Mouse (Mus musculus): ENCODE results near the gene S1pr3. TPM values are rescaled to one million over a fixed set of nuclear protein-coding genes. Genes with fewer than 3 reads are reported as not detected.

Gene S1pr3
- polyA plus RNA-seq (2012) = not detected in 2 replicates

DNA sequence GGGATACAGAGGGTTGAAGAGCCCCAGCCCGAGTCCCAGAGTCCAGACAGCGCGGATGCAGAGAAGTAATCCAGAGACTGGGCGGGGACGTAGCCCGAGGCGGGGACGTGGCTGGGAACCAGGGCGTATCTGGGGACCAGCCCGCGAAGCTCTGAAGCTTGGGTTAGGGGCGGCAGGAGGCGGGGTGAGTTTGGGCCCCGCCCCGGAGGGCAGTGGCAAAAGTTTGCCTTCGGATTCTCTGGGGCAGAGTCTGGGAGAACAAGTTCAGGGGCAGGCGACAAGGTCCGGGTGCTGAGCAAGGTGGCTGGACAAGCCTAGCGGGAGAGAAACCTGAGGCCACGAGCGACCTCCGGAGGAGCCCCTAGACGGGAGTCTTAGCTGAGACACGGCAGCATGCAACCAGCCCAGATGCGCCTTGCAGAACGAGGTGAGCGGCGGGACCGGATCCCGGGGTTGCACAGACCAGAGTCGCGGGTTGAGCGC is at the start of gene S1pr3:
TSS of gene S1pr3 (plus strand) at position 121 of the 483 bp plus-strand sequence.
- TF ChIP-seq GATA1 (IDR thresholded peaks at IDR 0.05; ENCODE audit: low read length) = no peak

DNA sequence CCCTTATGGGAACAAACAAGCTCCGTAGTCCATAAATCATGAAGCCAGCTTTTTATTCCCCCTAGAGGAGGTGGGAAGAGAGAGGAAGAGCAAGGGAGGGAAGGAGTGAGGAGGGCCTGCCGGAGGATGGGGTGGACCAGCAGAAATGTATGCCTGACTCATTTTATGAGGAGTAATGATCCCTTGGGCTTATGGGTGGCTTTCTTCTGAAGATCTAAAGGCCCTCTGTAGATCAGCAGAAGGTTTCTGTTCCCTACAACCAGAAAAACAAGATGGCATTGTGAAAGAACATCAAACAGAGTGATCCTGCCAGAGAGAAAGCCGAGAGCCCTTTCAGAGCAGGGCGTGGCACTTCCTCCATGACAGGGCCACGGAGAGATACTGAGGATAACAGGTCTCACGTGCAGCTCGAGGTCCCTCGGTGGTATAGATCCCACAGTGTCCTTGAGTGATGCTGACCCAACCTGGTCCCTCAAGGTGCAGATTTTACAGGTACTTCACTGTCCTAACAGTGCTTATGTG is 47.9 kb upstream of the S1pr3 start:
- no peak for TF ChIP-seq GATA1 (IDR thresholded peaks at IDR 0.05; ENCODE audit: low read length)

DNA sequence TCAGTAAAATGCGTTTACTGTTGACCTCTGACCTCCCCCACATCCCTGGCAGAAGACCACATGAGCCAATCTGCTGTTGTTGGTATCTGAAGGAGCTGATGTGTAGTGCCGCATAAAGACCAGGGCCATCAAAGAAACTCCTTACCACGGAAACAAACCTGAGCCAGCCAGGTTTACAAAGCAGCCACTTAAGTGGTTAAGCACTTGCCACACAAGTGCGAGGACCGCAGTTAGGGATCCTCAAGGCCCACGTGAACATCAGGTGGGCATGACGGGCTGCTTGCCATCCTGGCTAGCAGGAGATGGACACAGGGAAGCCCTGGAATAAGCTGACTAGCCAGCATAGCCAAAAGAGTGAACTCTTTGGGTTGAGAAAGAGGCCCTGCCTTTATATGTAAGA is 45.0 kb upstream of the S1pr3 start:
- no peak for TF ChIP-seq GATA1 (IDR thresholded peaks at IDR 0.05; ENCODE audit: low read length)

DNA sequence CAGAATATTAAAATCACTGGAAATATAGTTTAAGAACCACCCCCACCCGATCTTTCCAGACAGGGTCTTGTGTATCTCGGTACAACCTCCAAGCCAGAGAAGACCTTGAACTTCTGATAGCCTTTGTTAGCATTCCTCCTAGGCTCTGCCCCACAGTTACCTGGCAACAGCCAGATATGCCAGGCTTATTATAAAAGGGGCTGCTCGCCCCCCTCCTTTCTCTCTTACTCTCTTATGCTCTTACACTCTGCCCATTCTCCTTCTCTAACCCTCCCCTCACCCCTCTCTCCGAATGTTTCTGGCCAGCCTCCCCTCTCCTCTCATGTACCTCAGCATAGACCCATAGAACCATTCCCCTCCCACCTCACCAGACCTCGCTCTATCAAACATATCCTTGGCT is 44.5 kb upstream of the S1pr3 start:
- no peak for TF ChIP-seq GATA1 (IDR thresholded peaks at IDR 0.05; ENCODE audit: low read length)

DNA sequence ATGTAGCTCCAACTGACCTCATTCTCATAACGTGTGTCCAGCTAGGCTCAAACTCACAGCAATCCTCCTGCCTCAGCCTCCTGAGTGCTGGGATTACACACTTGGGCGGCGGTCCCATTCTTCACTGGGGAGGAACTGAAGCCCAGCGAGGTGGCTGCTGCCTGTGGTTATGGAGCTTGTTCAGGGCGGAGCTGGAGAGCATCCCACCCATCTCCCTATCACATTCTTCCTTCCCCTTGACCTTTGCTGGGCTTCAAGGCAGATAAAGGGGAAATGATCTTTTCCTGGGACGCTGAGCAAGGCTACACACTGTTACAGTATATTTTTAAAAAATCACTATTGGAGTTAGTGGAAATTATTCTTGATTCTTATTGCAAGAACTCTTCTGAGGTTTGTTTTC is 43.2 kb upstream of the S1pr3 start:
- TF ChIP-seq GATA1 (IDR thresholded peaks at IDR 0.05; ENCODE audit: low read length) = no peak

DNA sequence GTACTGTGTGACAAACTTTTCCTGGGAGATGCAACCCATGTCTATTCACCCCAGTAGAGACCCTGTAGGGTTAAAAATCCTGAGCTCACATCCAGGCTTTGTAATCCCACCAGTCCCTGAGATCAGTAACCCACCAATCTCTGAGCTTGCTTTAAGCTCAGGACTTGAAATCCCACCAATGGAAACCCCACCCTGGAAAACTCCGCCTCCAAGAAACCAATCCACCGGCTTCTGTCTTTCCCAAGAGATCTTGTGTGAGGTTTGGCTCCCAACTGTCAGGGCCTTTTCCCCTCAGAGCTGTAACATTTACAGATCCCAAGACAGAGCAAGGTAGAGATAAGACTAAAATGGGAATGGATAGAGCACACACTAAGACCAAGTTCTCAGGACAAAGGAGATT is 40.1 kb upstream of the S1pr3 start:
- no peak for TF ChIP-seq GATA1 (IDR thresholded peaks at IDR 0.05; ENCODE audit: low read length)

DNA sequence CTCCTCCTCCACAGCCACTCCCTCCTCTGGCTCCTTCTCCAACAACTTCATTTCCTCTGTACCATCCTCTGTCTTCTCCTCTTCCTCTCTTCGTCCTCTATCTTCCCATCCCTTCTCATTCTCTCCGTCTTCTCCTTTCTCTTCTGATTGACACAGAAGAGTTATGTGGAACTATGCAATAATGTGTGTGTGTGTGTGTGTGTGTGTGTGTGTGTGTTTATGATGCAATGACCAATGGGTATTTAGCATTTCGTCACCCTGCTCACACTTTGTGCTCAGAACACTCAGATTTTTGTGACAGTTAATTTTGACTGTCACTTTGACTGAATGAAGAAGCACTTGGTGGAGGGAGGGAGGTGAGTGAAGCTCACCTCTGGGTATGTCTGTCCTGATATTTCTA is 39.1 kb upstream of the S1pr3 start:
- no peak for TF ChIP-seq GATA1 (IDR thresholded peaks at IDR 0.05; ENCODE audit: low read length)

DNA sequence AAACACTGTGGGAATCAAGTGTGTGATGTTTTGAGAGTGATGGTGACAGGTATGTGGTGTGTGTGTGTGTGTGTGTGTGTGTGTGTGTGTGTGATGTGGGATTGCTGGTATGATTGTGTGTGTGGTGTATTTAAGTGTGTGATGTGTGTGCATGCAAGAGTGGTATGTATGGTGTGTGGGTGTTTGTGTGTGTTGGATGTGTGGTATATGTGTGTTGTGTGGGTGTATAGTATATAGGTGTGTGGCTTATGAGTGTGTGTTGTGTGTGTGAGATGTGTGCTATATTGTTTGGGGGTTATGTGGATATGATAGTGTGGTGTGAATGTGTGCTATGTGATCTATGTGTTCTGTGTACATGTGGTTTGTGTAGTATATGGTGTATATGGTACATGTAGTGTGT is 35.4 kb upstream of the S1pr3 start:
- TF ChIP-seq GATA1 (IDR thresholded peaks at IDR 0.05; ENCODE audit: low read length) = no peak

DNA sequence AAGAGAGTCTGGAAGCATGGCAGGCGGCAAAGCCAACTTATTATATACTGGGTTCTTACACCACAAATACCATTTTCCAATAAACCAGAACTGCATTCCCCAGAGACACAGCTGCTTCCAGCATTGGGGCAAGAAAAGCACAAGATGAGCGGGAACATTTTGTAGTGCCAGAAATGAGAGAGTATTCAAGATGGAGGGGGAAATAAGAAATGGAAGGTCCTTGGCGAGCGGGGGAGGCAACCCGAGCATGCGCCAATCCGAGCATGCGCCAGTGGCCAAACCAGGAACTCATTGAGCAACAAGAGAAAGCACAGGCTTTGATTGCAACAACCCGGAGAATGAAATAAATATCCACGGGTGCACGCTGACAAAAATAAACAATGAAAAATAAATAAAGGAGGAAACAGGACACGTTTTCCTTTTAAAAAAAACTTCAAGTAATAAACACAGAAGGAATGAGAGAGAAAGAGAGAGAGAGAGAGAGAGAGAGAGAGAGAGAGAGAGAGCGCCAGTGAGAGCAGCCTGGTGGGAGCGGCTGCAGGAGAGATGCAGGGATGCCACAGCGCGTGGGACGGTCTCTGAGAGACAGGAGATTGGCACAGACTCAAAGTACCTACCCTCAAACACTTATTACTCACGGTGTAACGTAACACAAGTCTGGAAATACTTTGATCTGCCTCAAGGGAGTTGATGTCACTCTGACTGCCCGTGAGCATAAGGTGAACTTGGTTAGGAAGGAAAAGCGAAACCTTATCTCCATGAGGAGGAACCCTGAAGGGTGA is 34.2 kb upstream of the S1pr3 start:
- TF ChIP-seq GATA1 (IDR thresholded peaks at IDR 0.05; ENCODE audit: low read length) = no peak

DNA sequence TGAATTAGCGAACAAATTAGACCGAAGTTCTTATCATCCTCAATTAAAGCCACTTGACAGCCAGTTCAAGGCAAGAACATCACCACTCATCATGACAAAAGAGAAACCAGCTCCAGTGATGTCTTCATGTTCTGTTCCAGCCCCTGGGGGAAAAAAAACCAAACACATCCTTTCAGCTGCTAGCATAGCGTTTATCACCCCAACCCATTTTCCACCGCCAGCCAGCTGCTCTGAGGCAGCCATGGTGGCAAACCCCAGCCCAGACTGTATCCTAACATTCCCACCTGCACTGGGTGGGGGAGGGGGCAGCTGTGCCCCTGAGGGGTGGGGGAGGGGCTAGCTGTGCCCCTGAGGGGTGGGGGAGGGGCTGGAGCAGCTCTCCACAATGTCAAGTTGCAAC is 30.3 kb upstream of the S1pr3 start:
- TF ChIP-seq GATA1 (IDR thresholded peaks at IDR 0.05; ENCODE audit: low read length) = no peak

DNA sequence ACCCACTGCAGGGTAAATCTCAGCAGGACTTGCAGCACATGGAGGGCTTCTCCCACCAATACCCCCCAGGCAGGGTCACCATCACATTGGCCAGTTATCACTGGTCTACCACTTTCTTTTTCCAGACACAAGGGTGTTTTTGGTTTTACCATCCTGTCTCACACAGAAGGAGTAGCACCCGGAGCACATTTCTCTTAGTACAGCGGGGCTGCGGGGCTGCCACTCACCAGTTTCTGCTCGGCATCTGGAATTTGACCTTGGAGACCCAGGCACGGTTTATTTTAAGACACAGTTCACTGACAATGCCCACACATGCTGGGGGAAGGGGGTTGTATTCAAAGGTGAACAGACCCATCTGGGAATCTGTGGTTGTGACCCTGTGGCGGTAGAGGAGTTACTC is 28.8 kb upstream of the S1pr3 start:
- no peak for TF ChIP-seq GATA1 (IDR thresholded peaks at IDR 0.05; ENCODE audit: low read length)

DNA sequence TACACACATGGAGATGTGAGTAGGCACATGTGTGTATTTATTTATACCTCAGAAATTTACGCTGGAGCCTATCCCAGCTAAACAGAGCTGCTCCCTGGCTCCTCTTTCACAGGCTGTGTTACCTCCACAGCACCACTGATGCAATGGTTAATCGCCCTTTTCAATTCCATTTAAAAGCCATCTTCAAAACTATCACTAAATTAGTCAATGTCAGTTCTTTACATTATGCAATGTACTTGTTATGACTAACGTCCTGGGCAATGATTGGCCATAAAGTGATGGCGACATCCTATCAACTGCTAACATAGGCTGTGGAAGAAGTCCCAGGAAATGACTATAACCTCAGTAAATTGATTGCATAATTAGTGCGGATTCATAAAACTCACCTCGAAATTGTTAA is 26.9 kb upstream of the S1pr3 start:
- TF ChIP-seq GATA1 (IDR thresholded peaks at IDR 0.05; ENCODE audit: low read length) = no peak

DNA sequence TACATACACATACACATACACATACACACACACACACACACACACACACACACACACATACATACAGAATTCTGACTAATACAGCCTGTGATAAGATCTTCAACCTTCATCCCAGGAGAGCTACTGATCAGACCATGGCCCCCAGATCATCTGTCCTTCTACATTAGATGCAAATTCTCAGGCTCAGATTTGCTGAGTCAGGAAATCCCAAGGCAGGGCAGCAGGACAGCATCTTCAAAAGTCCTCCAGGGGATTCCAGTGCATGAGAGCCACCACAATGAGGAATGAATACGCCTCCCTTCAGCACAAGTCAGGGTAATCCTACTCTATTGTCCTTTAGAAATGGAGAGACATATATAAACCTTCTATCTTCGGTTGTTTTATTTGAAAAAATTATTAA is 23.5 kb upstream of the S1pr3 start:
- TF ChIP-seq GATA1 (IDR thresholded peaks at IDR 0.05; ENCODE audit: low read length) = no peak

DNA sequence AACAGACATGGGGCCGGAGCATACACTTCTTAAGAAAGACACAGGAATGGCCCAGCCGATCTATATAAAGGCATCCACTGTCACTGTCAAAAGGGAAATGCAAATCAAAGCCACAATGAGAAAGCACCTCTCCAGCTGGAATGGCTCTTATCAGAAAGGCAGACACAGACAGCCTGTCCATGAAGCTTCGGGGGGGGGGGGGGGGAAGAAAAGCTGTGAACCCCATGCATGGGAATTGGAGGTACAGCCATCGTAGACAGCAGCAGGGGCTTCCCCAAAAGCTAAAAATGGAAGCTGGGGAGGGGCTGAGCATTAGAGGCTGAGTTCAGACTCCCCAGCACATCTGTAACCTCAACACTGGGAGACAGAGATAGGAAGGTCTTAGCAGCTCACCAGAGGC is 20.5 kb upstream of the S1pr3 start:
- TF ChIP-seq GATA1 (IDR thresholded peaks at IDR 0.05; ENCODE audit: low read length) = no peak

DNA sequence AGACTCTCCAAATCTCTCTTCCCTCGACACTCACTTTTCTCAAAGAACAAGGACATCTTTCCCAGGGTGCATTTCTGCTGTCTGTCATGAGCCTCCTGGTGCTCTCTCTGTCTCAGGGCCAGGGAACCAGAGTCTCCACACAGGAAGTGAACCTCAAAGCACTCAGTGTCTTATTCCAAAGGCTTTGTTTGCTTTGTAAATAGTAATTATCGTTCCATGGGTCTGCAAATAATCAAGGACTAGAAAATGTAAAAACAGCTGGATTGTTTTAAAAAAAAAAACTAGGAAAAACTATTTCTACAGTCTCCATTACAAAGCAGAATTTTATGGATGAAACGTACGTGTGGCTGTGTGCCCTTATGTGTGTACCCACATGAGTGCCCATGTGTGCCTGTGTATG is 18.0 kb upstream of the S1pr3 start:
- no peak for TF ChIP-seq GATA1 (IDR thresholded peaks at IDR 0.05; ENCODE audit: low read length)

DNA sequence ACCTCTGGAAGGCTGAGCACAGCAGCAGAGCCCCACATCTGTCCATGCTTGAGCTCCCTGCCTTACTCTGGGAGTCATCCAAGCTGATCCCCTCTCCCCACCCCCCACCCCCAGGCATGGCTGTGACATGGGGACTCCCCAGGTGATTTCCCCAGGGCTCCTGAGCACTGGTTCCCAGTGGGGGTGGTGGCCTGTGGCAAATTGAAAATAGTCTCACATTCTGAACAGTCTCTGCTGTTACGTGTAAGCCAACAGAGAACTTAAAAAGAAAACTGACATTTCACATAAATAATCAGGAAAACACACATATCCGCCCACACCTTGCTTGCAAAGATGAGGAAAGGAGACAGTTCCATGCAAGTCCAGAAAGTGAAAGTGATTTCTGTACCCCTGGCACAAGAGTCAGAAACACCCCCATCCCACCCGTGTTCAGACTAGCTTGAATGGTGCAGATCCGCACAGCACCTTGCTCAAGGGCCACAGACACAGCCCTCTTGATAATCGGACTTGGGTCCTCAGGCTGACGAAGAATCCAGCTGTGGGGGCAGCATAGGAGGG is 17.0 kb upstream of the S1pr3 start:
- TF ChIP-seq GATA1 (IDR thresholded peaks at IDR 0.05; ENCODE audit: low read length) = no peak

DNA sequence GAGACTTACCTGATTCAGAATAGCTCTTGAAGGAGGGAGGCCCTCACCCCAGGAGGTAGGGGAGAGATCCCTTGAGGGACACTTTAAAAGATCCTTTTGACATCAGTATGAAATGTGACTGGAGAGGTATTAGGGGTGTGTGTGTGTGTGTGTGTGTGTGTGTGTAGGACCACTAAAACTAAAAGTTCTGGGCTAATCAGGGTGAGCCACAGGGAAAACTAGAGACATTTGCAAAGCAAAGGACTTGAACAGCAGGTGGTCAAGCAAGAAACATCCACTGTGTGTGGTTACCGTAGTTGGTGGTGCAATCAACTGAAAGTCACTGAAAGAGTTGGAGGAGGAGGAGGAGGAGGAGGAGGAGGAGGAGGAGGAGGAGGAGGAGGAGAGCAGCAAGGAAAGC is 16.2 kb upstream of the S1pr3 start:
- TF ChIP-seq GATA1 (IDR thresholded peaks at IDR 0.05; ENCODE audit: low read length) = no peak
